ENCODE assay signal across 8 mouse cellular contexts in the genomic region with DNA sequence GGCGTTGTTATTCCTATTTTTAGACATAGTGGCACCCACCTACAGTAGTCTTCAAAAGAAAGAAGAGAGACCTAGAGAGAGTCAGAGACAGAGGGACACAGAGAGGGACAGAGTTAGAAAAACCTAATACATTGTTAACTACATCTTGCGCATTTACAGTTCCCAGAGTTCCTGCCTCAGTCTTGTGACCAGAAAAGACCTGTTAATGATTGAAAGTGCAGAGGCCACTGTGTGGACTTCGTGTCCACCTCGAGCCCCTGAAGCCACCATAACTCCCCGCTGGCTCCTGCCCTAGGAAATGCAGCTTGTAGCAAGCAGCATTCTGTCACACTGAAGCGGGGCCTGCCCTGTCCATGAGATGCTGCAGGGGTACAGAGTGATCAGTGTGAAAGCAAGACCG. TPM values are rescaled to one million over a fixed set of nuclear protein-coding genes. Genes with fewer than 3 reads are reported as not detected.
DNase-seq lines count a peak whose midpoint lies in the region; ATAC-seq and TF ChIP-seq lines count a peak whose summit lies in the region.

No protein-coding gene starts in this region.

- no peaks in the 10 kb centered on the region for H3K9me3 ChIP-seq in heart, postnatal 0 days (replicated peaks; ENCODE audit: control insufficient read depth, low read length)
- no peaks in the 10 kb centered on the region for H3K9me3 ChIP-seq in intestine, embryonic 14.5 days (ENCODE audit: control insufficient read depth, low read length)
- H3K9me3 ChIP-seq in liver, embryonic 14.5 days (ENCODE audit: control insufficient read depth, low read length): no peaks in the 10 kb centered on the region

- intact Hi-C loops in gastrocnemius, postnatal 14 days (cut with DNase I; ENCODE audit: low total_unique reads): no loop called here

- no peak for TF ChIP-seq CTCF in heart, postnatal 0 days (IDR thresholded peaks at IDR 0.05; ENCODE audit: low read depth)
- no peak for TF ChIP-seq CTCF in brain, embryonic 14.5 days (IDR thresholded peaks at IDR 0.05; ENCODE audit: borderline replicate concordance, extremely low read depth, insufficient read depth, insufficient read length)
- TF ChIP-seq CTCF in liver, embryonic 14.5 days (IDR thresholded peaks at IDR 0.05; ENCODE audit: low read depth): no peak

- H3K9ac ChIP-seq in heart, postnatal 0 days (replicated peaks; ENCODE audit: low read depth, low read length): peak overlapping the region; percentile 75
- peak overlapping the region; percentile 75 for H3K9ac ChIP-seq in intestine, embryonic 14.5 days (ENCODE audit: low read length)
- peak overlapping the region; percentile 74 for H3K9ac ChIP-seq in liver, embryonic 14.5 days (replicated peaks)

- peaks cover 18% of the 10 kb centered on the region for H3K36me3 ChIP-seq in heart, postnatal 0 days (replicated peaks; ENCODE audit: control insufficient read depth, insufficient read depth, low read length)
- peaks cover 16% of the 10 kb centered on the region for H3K36me3 ChIP-seq in intestine, embryonic 14.5 days (ENCODE audit: control insufficient read depth, insufficient read depth, low read length)
- H3K36me3 ChIP-seq in liver, embryonic 14.5 days (replicated peaks; ENCODE audit: control insufficient read depth, insufficient read depth, low read depth): no peaks in the 10 kb centered on the region

- TF ChIP-seq EP300 in heart, postnatal 0 days (IDR thresholded peaks at IDR 0.05; ENCODE audit: low read depth): no peak
- no peak for TF ChIP-seq EP300 in liver, embryonic 14.5 days (IDR thresholded peaks at IDR 0.05; ENCODE audit: low read depth)

- H3K4me2 ChIP-seq in heart, postnatal 0 days (ENCODE audit: low read depth, low read length): peak overlapping the region; percentile 86
- peak overlapping the region; percentile 84 for H3K4me2 ChIP-seq in intestine, embryonic 14.5 days (ENCODE audit: low read length)
- peak overlapping the region; percentile 79 for H3K4me2 ChIP-seq in liver, embryonic 14.5 days (ENCODE audit: low read depth)

- DNase-seq in heart, postnatal 0 days (ENCODE audit: low spot score): no peak
- DNase-seq in heart, adult 11 months: no peak
- DNase-seq in brain, embryonic 14.5 days (ENCODE audit: low read depth): peak; percentile 15
- peak; percentile 63 for DNase-seq in intestine, embryonic 14.5 days (ENCODE audit: low spot score)
- DNase-seq in liver, embryonic 14.5 days (ENCODE audit: low read depth in 3 of 3, low spot score in 3 of 3): no peak
- no peak for DNase-seq in gastrocnemius, postnatal 14 days
- no peak for DNase-seq in urinary bladder, postnatal 14 days (ENCODE audit: low spot score)
- DNase-seq in frontal cortex, adult 2 months (ENCODE audit: extremely low spot score in 1 of 2, low spot score in 1 of 2): no peak

- no peaks in the 10 kb centered on the region for H3K27me3 ChIP-seq in heart, postnatal 0 days (ENCODE audit: control insufficient read depth, insufficient read depth, low read length)
- no peaks in the 10 kb centered on the region for H3K27me3 ChIP-seq in intestine, embryonic 14.5 days (replicated peaks; ENCODE audit: control insufficient read depth, insufficient read depth, low read length)
- no peaks in the 10 kb centered on the region for H3K27me3 ChIP-seq in liver, embryonic 14.5 days (ENCODE audit: control insufficient read depth, insufficient read depth, low read length)

- WGBS in heart, postnatal 0 days: 35% methylated on average over 7 of the region's 7 CpGs
- WGBS in intestine, embryonic 14.5 days: 36% methylated on average over 7 of the region's 7 CpGs
- WGBS in liver, embryonic 14.5 days (ENCODE audit: insufficient replicate concordance): 42% methylated on average over 7 of the region's 7 CpGs

- 0 out of 2 replicates have a peak, but pooled peaks cover 7% of the 10 kb centered on the region for H3K4me1 ChIP-seq in heart, postnatal 0 days (ENCODE audit: control insufficient read depth, insufficient read depth)
- H3K4me1 ChIP-seq in intestine, embryonic 14.5 days (replicated peaks; ENCODE audit: control insufficient read depth, insufficient read depth, low read length): 0 out of 2 replicates have a peak, but pooled peaks cover 2% of the 10 kb centered on the region
- peaks cover 2 to 9% of the 10 kb centered on the region in 2 experiments; a peak in 2 of 4 replicates for H3K4me1 ChIP-seq in liver, embryonic 14.5 days (replicated peaks; ENCODE audit: control insufficient read depth in 2 of 2, insufficient read depth in 2 of 2, low read length in 1 of 2)

- no peak for TF ChIP-seq POLR2A in brain, embryonic 14.5 days (IDR thresholded peaks at IDR 0.05; ENCODE audit: borderline replicate concordance, extremely low read depth, insufficient read depth, insufficient read length, poor library complexity, severe bottlenecking)

- no peak for ATAC-seq in heart, postnatal 0 days (ENCODE audit: insufficient read depth, low read depth)
- ATAC-seq in intestine, embryonic 14.5 days (replicated peaks; ENCODE audit: low FRiP score, low TSS enrichment, low read depth): no peak; the same call in 1 of the 2 replicates
- ATAC-seq in liver, embryonic 14.5 days (ENCODE audit: insufficient read depth): no peak

- H3K27ac ChIP-seq in heart, postnatal 0 days (ENCODE audit: low read depth): peak overlapping the region; percentile 94
- H3K27ac ChIP-seq in intestine, embryonic 14.5 days (ENCODE audit: low read depth): peak overlapping the region; percentile 89
- H3K27ac ChIP-seq in liver, embryonic 14.5 days: peak overlapping the region; percentile 40; the same call in 1 of the 2 replicates

- peak overlapping the region; percentile 86 for H3K4me3 ChIP-seq in heart, postnatal 0 days (ENCODE audit: low read depth, low read length)
- H3K4me3 ChIP-seq in intestine, embryonic 14.5 days (ENCODE audit: low read depth, low read length): peak overlapping the region; percentile 77
- H3K4me3 ChIP-seq in liver, embryonic 14.5 days (ENCODE audit: insufficient read depth in 1 of 2, low read depth in 2 of 2, low read length in 2 of 2): peak overlapping the region; percentile 73 to 82

RNA-seq across cellular contexts. Expression of gene Tyw3, which starts 0.7 kb away (rescaled TPM):
- 8.5 and 11.7 TPM in 2 replicates for total RNA-seq in heart, postnatal 0 days (2014; rRNA removed; ENCODE audit: low replicate concordance)
- polyA plus RNA-seq in heart, postnatal 0 days (2015; fragmentation: Nextera tagmentation; extraction: Ambion mirVana): 6.1 and 6.6 TPM in 2 replicates
- 16.5 and 17.6 TPM in 2 replicates for polyA plus RNA-seq in brain, embryonic 14.5 days (2012; rRNA removed)
- 12.5 and 16.3 TPM in 2 replicates for polyA plus RNA-seq in intestine, embryonic 14.5 days (2014; fragmentation: Nextera tagmentation; extraction: Ambion mirVana)
- 1.9 and 4.4 TPM in 2 replicates for polyA plus RNA-seq in liver, embryonic 14.5 days (2012; rRNA removed)
- 2.8 and 4.9 TPM in 2 replicates for polyA plus RNA-seq in liver, embryonic 14.5 days (2014; fragmentation: Nextera tagmentation; extraction: Ambion mirVana)
- total RNA-seq in gastrocnemius, postnatal 14 days (2021): 1 to 10 TPM; 1.4 to 2.5 TPM
- polyA plus RNA-seq in frontal cortex, adult 2 months (2012; rRNA removed): 15.5 and 21.8 TPM in 2 replicates

RNA-seq across cellular contexts. Expression of gene Cryz, which starts 1.1 kb away (rescaled TPM):
- total RNA-seq in heart, postnatal 0 days (2014; rRNA removed; ENCODE audit: low replicate concordance): 15.4 and 46.2 TPM in 2 replicates
- 9.0 and 10.3 TPM in 2 replicates for polyA plus RNA-seq in heart, postnatal 0 days (2015; fragmentation: Nextera tagmentation; extraction: Ambion mirVana)
- 7.6 and 8.1 TPM in 2 replicates for polyA plus RNA-seq in brain, embryonic 14.5 days (2012; rRNA removed)
- 22.3 and 25.0 TPM in 2 replicates for polyA plus RNA-seq in intestine, embryonic 14.5 days (2014; fragmentation: Nextera tagmentation; extraction: Ambion mirVana)
- polyA plus RNA-seq in liver, embryonic 14.5 days (2012; rRNA removed): 6.4 and 7.7 TPM in 2 replicates
- polyA plus RNA-seq in liver, embryonic 14.5 days (2014; fragmentation: Nextera tagmentation; extraction: Ambion mirVana): 14.7 and 16.1 TPM in 2 replicates
- 1 to 10 TPM; 7.0 to 7.6 TPM for total RNA-seq in gastrocnemius, postnatal 14 days (2021)
- polyA plus RNA-seq in frontal cortex, adult 2 months (2012; rRNA removed): 13.9 and 16.0 TPM in 2 replicates

Comparison
In these comparisons a context has a peak if more than half of its experiments do, and no peak if none do; other contexts are left out.
1. DNase-seq: peak in brain, embryonic 14.5 days (single experiment) and intestine, embryonic 14.5 days (single experiment); none in heart, postnatal 0 days (single experiment), heart, adult 11 months (single experiment), liver, embryonic 14.5 days (0 of 3), gastrocnemius, postnatal 14 days (single experiment), urinary bladder, postnatal 14 days (single experiment) and frontal cortex, adult 2 months (0 of 2).
2. H3K27ac ChIP-seq: peak in every context shown above with its lines; median percentile 94 in heart, postnatal 0 days; 89 in intestine, embryonic 14.5 days; 40 in liver, embryonic 14.5 days.
3. Peak in every context shown above with its lines, with median percentiles within 50 percentile points of each other: H3K4me2 ChIP-seq, H3K4me3 ChIP-seq and H3K9ac ChIP-seq.